ENCODE assay signal across 26 mouse cellular contexts in the genomic region with DNA sequence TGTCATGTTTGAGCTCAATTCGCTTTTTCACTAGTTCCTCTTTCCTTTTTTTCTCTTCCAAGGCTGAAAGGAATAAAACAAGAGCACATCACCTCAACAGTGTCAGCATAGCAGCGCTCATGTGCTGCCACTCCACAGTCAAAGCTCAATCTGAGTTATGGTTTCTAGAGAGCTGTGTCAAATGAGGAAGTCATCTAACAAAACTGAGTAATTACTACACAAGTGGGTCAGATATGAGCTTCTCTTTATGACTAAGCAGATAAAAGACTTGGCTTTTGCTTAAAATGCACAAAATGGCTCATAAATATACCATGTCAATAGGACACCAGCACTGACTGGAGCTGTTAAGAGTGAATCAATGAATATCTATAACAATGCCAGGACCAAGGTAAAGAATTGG. TPM values are rescaled to one million over a fixed set of nuclear protein-coding genes. Genes with fewer than 3 reads are reported as not detected.
A peak's percentile ranks its signal among the peaks of the same experiment; 100 is the strongest.
DNase-seq lines count a peak whose midpoint lies in the region; ATAC-seq and TF ChIP-seq lines count a peak whose summit lies in the region.
"Had no signal": no experiment of that assay in that cellular context is flagged by ENCODE, and none has a peak within 500 bp of the region (broad histone marks: within the 10 kb centered on the region; RNA-seq: fewer than 3 reads in every experiment).

No protein-coding gene starts in this region.

- no peak overlapping the region for H3K4me3 ChIP-seq in liver, embryonic 11.5 days (ENCODE audit: low read depth, low read length)
- no peak overlapping the region for H3K4me3 ChIP-seq in liver, postnatal 0 days (ENCODE audit: low read depth, low read length)
- H3K4me3 ChIP-seq in liver, embryonic 14.5 days (ENCODE audit: insufficient read depth in 1 of 2, low read depth in 2 of 2, low read length in 2 of 2) = no peak overlapping the region
- no peak overlapping the region for H3K4me3 ChIP-seq in thymus, adult 2 months (ENCODE audit: control insufficient read depth, insufficient read depth, low read length)
- H3K4me3 ChIP-seq: forebrain, embryonic 10.5 days; heart, embryonic 12.5 days; hindbrain, embryonic 13.5 days; layer of hippocampus, adult 2 months; limb, embryonic 15.5 days had no signal

- H3K27me3 ChIP-seq in liver, embryonic 11.5 days (replicated peaks; ENCODE audit: control insufficient read depth, insufficient read depth, low read length) = no peaks in the 10 kb centered on the region
- H3K27me3 ChIP-seq in liver, postnatal 0 days (ENCODE audit: insufficient read depth, low read length) = no peaks in the 10 kb centered on the region
- H3K27me3 ChIP-seq in liver, embryonic 14.5 days (ENCODE audit: control insufficient read depth, insufficient read depth, low read length) = no peaks in the 10 kb centered on the region
- no peaks in the 10 kb centered on the region for H3K27me3 ChIP-seq in thymus, adult 2 months (ENCODE audit: control insufficient read depth, insufficient read depth, low read length)
- H3K27me3 ChIP-seq: heart, embryonic 12.5 days; hindbrain, embryonic 13.5 days; limb, embryonic 15.5 days had no signal

- peaks cover 63% of the 10 kb centered on the region for H3K4me1 ChIP-seq in liver, embryonic 11.5 days (replicated peaks; ENCODE audit: control insufficient read depth, insufficient read depth, low read length)
- peaks cover 33% of the 10 kb centered on the region for H3K4me1 ChIP-seq in liver, postnatal 0 days (ENCODE audit: insufficient read depth)
- H3K4me1 ChIP-seq in liver, embryonic 14.5 days (replicated peaks; ENCODE audit: control insufficient read depth in 2 of 2, insufficient read depth in 2 of 2, low read length in 1 of 2) = peaks cover 49 to 61% of the 10 kb centered on the region in 2 experiments
- H3K4me1 ChIP-seq in thymus, adult 2 months (replicated peaks; ENCODE audit: control insufficient read depth, insufficient read depth, low read length) = no peaks in the 10 kb centered on the region

- 90% methylated on average over 2 of the region's 2 CpGs for WGBS in liver, embryonic 11.5 days
- 63% methylated on average over 2 of the region's 2 CpGs for WGBS in liver, postnatal 0 days (ENCODE audit: insufficient replicate concordance)
- 71% methylated on average over 2 of the region's 2 CpGs for WGBS in liver, embryonic 14.5 days (ENCODE audit: insufficient replicate concordance)
- WGBS in thymus, adult 2 months = 74% methylated on average over 2 of the region's 2 CpGs

- no peak for TF ChIP-seq EP300 in liver, postnatal 0 days (IDR thresholded peaks at IDR 0.05; ENCODE audit: low read depth)
- TF ChIP-seq EP300 in liver, embryonic 14.5 days (IDR thresholded peaks at IDR 0.05; ENCODE audit: low read depth) = no peak

- H3K27ac ChIP-seq in liver, embryonic 11.5 days (ENCODE audit: low read depth, low read length) = peak overlapping the region; percentile 28; the same call in 1 of the 2 replicates
- no peak overlapping the region for H3K27ac ChIP-seq in liver, postnatal 0 days (ENCODE audit: low read depth)
- peak overlapping the region; percentile 18; the same call in 1 of the 2 replicates for H3K27ac ChIP-seq in liver, embryonic 14.5 days
- no peak overlapping the region for H3K27ac ChIP-seq in thymus, adult 2 months (ENCODE audit: control insufficient read depth, insufficient read depth, low read length)
- H3K27ac ChIP-seq: forebrain, embryonic 10.5 days; hindbrain, embryonic 13.5 days; layer of hippocampus, adult 2 months; limb, embryonic 15.5 days had no signal

- TF ChIP-seq CTCF in liver, postnatal 0 days (IDR thresholded peaks at IDR 0.05; ENCODE audit: low read depth) = no peak
- no peak for TF ChIP-seq CTCF in liver, embryonic 14.5 days (IDR thresholded peaks at IDR 0.05; ENCODE audit: low read depth)
- TF ChIP-seq CTCF in thymus, adult 2 months (IDR thresholded peaks at IDR 0.05; ENCODE audit: borderline replicate concordance, control insufficient read depth, extremely low read depth, insufficient read depth, low read length, poor library complexity) = no peak

- H3K9me3 ChIP-seq in liver, embryonic 11.5 days (ENCODE audit: control insufficient read depth, low read length) = no peaks in the 10 kb centered on the region
- no peaks in the 10 kb centered on the region for H3K9me3 ChIP-seq in liver, postnatal 0 days (ENCODE audit: low read length)
- no peaks in the 10 kb centered on the region for H3K9me3 ChIP-seq in liver, embryonic 14.5 days (ENCODE audit: control insufficient read depth, low read length)
- H3K9me3 ChIP-seq: forebrain, embryonic 10.5 days; heart, embryonic 12.5 days; hindbrain, embryonic 13.5 days; limb, embryonic 15.5 days had no signal

- no peak for ATAC-seq in liver, embryonic 11.5 days (replicated peaks; ENCODE audit: low FRiP score)
- no peak for ATAC-seq in liver, postnatal 0 days
- ATAC-seq in hematopoietic stem cell, adult 5-6 weeks (replicated peaks in 1 of 2; ENCODE audit: insufficient read depth in 1 of 2, low FRiP score in 2 of 2, low TSS enrichment in 1 of 2, low read depth in 1 of 2, poor library complexity in 2 of 2, severe bottlenecking in 2 of 2) = peak; percentile 63 to 85
- ATAC-seq in liver, embryonic 14.5 days (ENCODE audit: insufficient read depth) = no peak
- ATAC-seq in neutrophil, adult 5-6 weeks (ENCODE audit: extremely low read depth, insufficient number of reproducible peaks, low FRiP score, poor library complexity, severe bottlenecking) = peak; percentile 52; the same call in 1 of the 2 replicates

- TF ChIP-seq POLR2A in thymus, adult 2 months (IDR thresholded peaks at IDR 0.05; ENCODE audit: control insufficient read depth, extremely low read depth, insufficient read depth, low read length, poor library complexity) = no peak

- H3K36me3 ChIP-seq in liver, embryonic 11.5 days (ENCODE audit: control insufficient read depth, insufficient read depth, low read length) = peaks cover 34% of the 10 kb centered on the region
- peaks cover 47% of the 10 kb centered on the region for H3K36me3 ChIP-seq in liver, postnatal 0 days (replicated peaks; ENCODE audit: insufficient read depth, low read length)
- peaks cover 48% of the 10 kb centered on the region for H3K36me3 ChIP-seq in liver, embryonic 14.5 days (replicated peaks; ENCODE audit: control insufficient read depth, insufficient read depth, low read depth)
- H3K36me3 ChIP-seq in thymus, adult 2 months (ENCODE audit: control insufficient read depth, insufficient read depth, low read length) = peaks cover 48% of the 10 kb centered on the region

- DNase-seq in liver, embryonic 11.5 days (ENCODE audit: low spot score) = no peak
- DNase-seq in liver, postnatal 0 days = no peak
- DNase-seq in liver, embryonic 14.5 days (ENCODE audit: low read depth in 3 of 3, low spot score in 3 of 3) = no peak
- DNase-seq in retina, embryonic 14.5 days (ENCODE audit: low spot score) = no peak
- no peak for DNase-seq in thymus, adult 2 months
- DNase-seq in urinary bladder, adult 18-20 months (ENCODE audit: low spot score in 2 of 2) = no peak
- DNase-seq: adrenal gland, postnatal 10 days; cerebellum, postnatal 10 days; heart, postnatal 14 days; kidney, adult 2 months; kidney, postnatal 14 days; lung, postnatal 10 days had no signal

- H3K4me2 ChIP-seq in liver, embryonic 11.5 days = no peak overlapping the region
- no peak overlapping the region for H3K4me2 ChIP-seq in liver, postnatal 0 days (ENCODE audit: low read depth, low read length)
- H3K4me2 ChIP-seq in liver, embryonic 14.5 days (ENCODE audit: low read depth) = no peak overlapping the region
- H3K4me2 ChIP-seq: heart, embryonic 12.5 days; hindbrain, embryonic 13.5 days; limb, embryonic 15.5 days had no signal

- H3K9ac ChIP-seq in liver, embryonic 11.5 days (ENCODE audit: low read depth, low read length) = no peak overlapping the region
- H3K9ac ChIP-seq in liver, postnatal 0 days (replicated peaks) = no peak overlapping the region
- H3K9ac ChIP-seq in liver, embryonic 14.5 days (replicated peaks) = no peak overlapping the region
- H3K9ac ChIP-seq: heart, embryonic 12.5 days; limb, embryonic 15.5 days had no signal

RNA-seq across cellular contexts. Expression of a gene that starts 9.3 kb away (rescaled TPM):
- polyA plus RNA-seq in liver, embryonic 11.5 days (2014; fragmentation: Nextera tagmentation; extraction: Ambion mirVana) = 21.4 and 25.3 TPM in 2 replicates
- 6.0 and 6.4 TPM in 2 replicates for polyA plus RNA-seq in liver, postnatal 0 days (2015; fragmentation: Nextera tagmentation; extraction: Ambion mirVana)
- 42.0 and 43.9 TPM in 2 replicates for total RNA-seq in hematopoietic stem cell, adult 5-6 weeks (2017)
- polyA plus RNA-seq in liver, embryonic 14.5 days (2012; rRNA removed) = 3.5 and 5.9 TPM in 2 replicates
- 10.1 and 10.4 TPM in 2 replicates for polyA plus RNA-seq in liver, embryonic 14.5 days (2014; fragmentation: Nextera tagmentation; extraction: Ambion mirVana)
- 52.3 and 60.5 TPM in 2 replicates for total RNA-seq in neutrophil, adult 5-6 weeks (2017)
- 6.9 and 8.4 TPM in 2 replicates for polyA plus RNA-seq in thymus, adult 2 months (2012; rRNA removed)

RNA-seq across cellular contexts. Expression of a gene that starts 15.6 kb away (rescaled TPM):
- polyA plus RNA-seq in liver, embryonic 11.5 days (2014; fragmentation: Nextera tagmentation; extraction: Ambion mirVana) = not detected in 2 replicates
- polyA plus RNA-seq in liver, postnatal 0 days (2015; fragmentation: Nextera tagmentation; extraction: Ambion mirVana) = not detected in 2 replicates
- not detected in 2 replicates for total RNA-seq in hematopoietic stem cell, adult 5-6 weeks (2017)
- not detected in 2 replicates for polyA plus RNA-seq in liver, embryonic 14.5 days (2012; rRNA removed)
- not detected in 2 replicates for polyA plus RNA-seq in liver, embryonic 14.5 days (2014; fragmentation: Nextera tagmentation; extraction: Ambion mirVana)
- not detected in 2 replicates for total RNA-seq in neutrophil, adult 5-6 weeks (2017)
- 0.54 TPM in 1 of 2 replicates, not detected in the other for polyA plus RNA-seq in thymus, adult 2 months (2012; rRNA removed)
- total RNA-seq: adrenal gland, postnatal 10 days; gastrocnemius, adult 18-20 months; heart, postnatal 14 days; layer of hippocampus, adult 2 months; left cerebral cortex, adult 18-20 months; left cerebral cortex, postnatal 36 days had no signal
- polyA plus RNA-seq: brain, embryonic 14.5 days; forebrain, embryonic 10.5 days; heart, embryonic 12.5 days; hindbrain, embryonic 13.5 days; kidney, adult 2 months; limb, embryonic 15.5 days; neural tube, embryonic 11.5 days; stomach, embryonic 14.5 days; urinary bladder, adult 2 months had no signal

RNA-seq across cellular contexts. Expression of a gene that starts 40.6 kb away (rescaled TPM):
- polyA plus RNA-seq in liver, embryonic 11.5 days (2014; fragmentation: Nextera tagmentation; extraction: Ambion mirVana) = 9.1 and 10.5 TPM in 2 replicates
- 2.6 and 3.2 TPM in 2 replicates for polyA plus RNA-seq in liver, postnatal 0 days (2015; fragmentation: Nextera tagmentation; extraction: Ambion mirVana)
- 20.8 and 22.5 TPM in 2 replicates for total RNA-seq in hematopoietic stem cell, adult 5-6 weeks (2017)
- 2.8 and 3.9 TPM in 2 replicates for polyA plus RNA-seq in liver, embryonic 14.5 days (2012; rRNA removed)
- polyA plus RNA-seq in liver, embryonic 14.5 days (2014; fragmentation: Nextera tagmentation; extraction: Ambion mirVana) = 5.8 and 6.4 TPM in 2 replicates
- total RNA-seq in neutrophil, adult 5-6 weeks (2017) = 5.3 and 6.9 TPM in 2 replicates
- polyA plus RNA-seq in thymus, adult 2 months (2012; rRNA removed) = 4.0 and 4.3 TPM in 2 replicates

RNA-seq across cellular contexts. Expression of a gene that starts 51.5 kb away (rescaled TPM):
- 23.3 and 24.2 TPM in 2 replicates for polyA plus RNA-seq in liver, embryonic 11.5 days (2014; fragmentation: Nextera tagmentation; extraction: Ambion mirVana)
- polyA plus RNA-seq in liver, postnatal 0 days (2015; fragmentation: Nextera tagmentation; extraction: Ambion mirVana) = 35.6 and 42.0 TPM in 2 replicates
- total RNA-seq in hematopoietic stem cell, adult 5-6 weeks (2017) = 1.5 and 2.3 TPM in 2 replicates
- 12.6 and 14.8 TPM in 2 replicates for polyA plus RNA-seq in liver, embryonic 14.5 days (2012; rRNA removed)
- polyA plus RNA-seq in liver, embryonic 14.5 days (2014; fragmentation: Nextera tagmentation; extraction: Ambion mirVana) = 16.6 and 16.9 TPM in 2 replicates
- total RNA-seq in neutrophil, adult 5-6 weeks (2017) = 1.1 and 1.4 TPM in 2 replicates
- 51.3 and 66.5 TPM in 2 replicates for polyA plus RNA-seq in thymus, adult 2 months (2012; rRNA removed)

Comparison
In these comparisons a context has a peak if more than half of its experiments do, and no peak if none do; other contexts are left out.
1. H3K27ac ChIP-seq: peak in liver, embryonic 11.5 days (single experiment) and liver, embryonic 14.5 days (single experiment); none in liver, postnatal 0 days (single experiment) and thymus, adult 2 months (single experiment).
2. ATAC-seq: peak in hematopoietic stem cell, adult 5-6 weeks (2 of 2) and neutrophil, adult 5-6 weeks (single experiment); none in liver, embryonic 11.5 days (single experiment), liver, postnatal 0 days (single experiment) and liver, embryonic 14.5 days (single experiment).